Mouse (Mus musculus): ENCODE results near the gene Anks1b. TPM values are rescaled to one million over a fixed set of nuclear protein-coding genes. Genes with fewer than 3 reads are reported as not detected.

Gene Anks1b
- polyA plus RNA-seq, 1 experiment from 2014 or later, result 0.21 TPM

GRCm38 (mm10) chr10:90751889-90752288, 878.6 kb downstream of the Anks1b start:
- ATAC-seq (no peak), DNase-seq (ENCODE audit: low spot score) (no peak)
- Histone ChIP-seq H3K27me3 (replicated peaks; ENCODE audit: insufficient read depth, low read length) (no peaks in the 10 kb centered on the region), H3K36me3 (ENCODE audit: insufficient read depth, low read length) (no peaks in the 10 kb centered on the region), H3K4me3 (ENCODE audit: low read depth, low read length) (no peak overlapping the region), H3K9ac (replicated peaks; ENCODE audit: low read depth) (no peak overlapping the region), H3K4me1 (ENCODE audit: insufficient read depth, low read depth, low read length) (no peaks in the 10 kb centered on the region), H3K4me2 (replicated peaks; ENCODE audit: low read depth, low read length) (no peak overlapping the region), H3K9me3 (ENCODE audit: low read length) (no peaks in the 10 kb centered on the region), H3K27ac (ENCODE audit: low read length) (no peak overlapping the region)
- TF ChIP-seq CTCF (IDR thresholded peaks at IDR 0.05) (no peak), EP300 (IDR thresholded peaks at IDR 0.05) (no peak)
- 55% methylated on average over 5 of the region's 5 CpGs for WGBS

GRCm38 (mm10) chr10:90753106-90753505, 879.8 kb downstream of the Anks1b start:
- TF ChIP-seq CTCF (IDR thresholded peaks at IDR 0.05), result no peak
- no peak for TF ChIP-seq EP300 (IDR thresholded peaks at IDR 0.05)
- no peaks in the 10 kb centered on the region for H3K4me1 ChIP-seq (ENCODE audit: insufficient read depth, low read depth, low read length)
- H3K9ac ChIP-seq (replicated peaks; ENCODE audit: low read depth), result no peak overlapping the region
- H3K4me2 ChIP-seq (replicated peaks; ENCODE audit: low read depth, low read length), result no peak overlapping the region
- DNase-seq (ENCODE audit: low spot score), result no peak
- H3K36me3 ChIP-seq (ENCODE audit: insufficient read depth, low read length), result no peaks in the 10 kb centered on the region
- no peak overlapping the region for H3K4me3 ChIP-seq (ENCODE audit: low read depth, low read length)
- whole genome bisulfite sequencing, result 62% methylated on average over 9 of the region's 9 CpGs
- H3K27me3 ChIP-seq (replicated peaks; ENCODE audit: insufficient read depth, low read length), result no peaks in the 10 kb centered on the region
- H3K27ac ChIP-seq (ENCODE audit: low read length), result no peak overlapping the region
- no peaks in the 10 kb centered on the region for H3K9me3 ChIP-seq (ENCODE audit: low read length)
- no peak for ATAC-seq

- H3K27me3 ChIP-seq (replicated peaks; ENCODE audit: insufficient read depth, low read length), result no peaks in the 10 kb centered on the region
- H3K4me3 ChIP-seq (ENCODE audit: low read depth, low read length), result no peak overlapping the region
- DNase-seq (ENCODE audit: low spot score) (no peak), ATAC-seq (no peak)
- H3K4me1 ChIP-seq (ENCODE audit: insufficient read depth, low read depth, low read length), result no peaks in the 10 kb centered on the region
- no peak overlapping the region for H3K4me2 ChIP-seq (replicated peaks; ENCODE audit: low read depth, low read length)
- H3K9me3 ChIP-seq (ENCODE audit: low read length), result no peaks in the 10 kb centered on the region
- H3K36me3 ChIP-seq (ENCODE audit: insufficient read depth, low read length), result no peaks in the 10 kb centered on the region
- 78% methylated on average over 4 of the region's 4 CpGs for WGBS
- no peak overlapping the region for H3K27ac ChIP-seq (ENCODE audit: low read length)
- no peak overlapping the region for H3K9ac ChIP-seq (replicated peaks; ENCODE audit: low read depth)
- TF ChIP-seq CTCF (IDR thresholded peaks at IDR 0.05) (no peak), EP300 (IDR thresholded peaks at IDR 0.05) (no peak)
Observed at GRCm38 (mm10) chr10:90757773-90758172, 884.5 kb downstream of the Anks1b start.

GRCm38 (mm10) chr10:90759929-90760328, 886.6 kb downstream of the Anks1b start:
- Histone ChIP-seq H3K27ac (ENCODE audit: low read length) (no peak overlapping the region), H3K27me3 (replicated peaks; ENCODE audit: insufficient read depth, low read length) (no peaks in the 10 kb centered on the region), H3K4me2 (replicated peaks; ENCODE audit: low read depth, low read length) (no peak overlapping the region), H3K9me3 (ENCODE audit: low read length) (no peaks in the 10 kb centered on the region), H3K36me3 (ENCODE audit: insufficient read depth, low read length) (no peaks in the 10 kb centered on the region), H3K9ac (replicated peaks; ENCODE audit: low read depth) (no peak overlapping the region), H3K4me1 (ENCODE audit: insufficient read depth, low read depth, low read length) (no peaks in the 10 kb centered on the region), H3K4me3 (ENCODE audit: low read depth, low read length) (no peak overlapping the region)
- ATAC-seq, result no peak
- 67% methylated on average over 5 of the region's 5 CpGs for WGBS
- TF ChIP-seq CTCF (IDR thresholded peaks at IDR 0.05) (no peak), EP300 (IDR thresholded peaks at IDR 0.05) (no peak)
- DNase-seq (ENCODE audit: low spot score), result no peak

- no peaks in the 10 kb centered on the region for H3K9me3 ChIP-seq (ENCODE audit: low read length)
- H3K27me3 ChIP-seq (replicated peaks; ENCODE audit: insufficient read depth, low read length), result no peaks in the 10 kb centered on the region
- no peak overlapping the region for H3K4me2 ChIP-seq (replicated peaks; ENCODE audit: low read depth, low read length)
- no peak overlapping the region for H3K4me3 ChIP-seq (ENCODE audit: low read depth, low read length)
- no peak overlapping the region for H3K27ac ChIP-seq (ENCODE audit: low read length)
- DNase-seq (ENCODE audit: low spot score), result no peak
- WGBS, result 57% methylated on average over 3 of the region's 3 CpGs
- H3K9ac ChIP-seq (replicated peaks; ENCODE audit: low read depth), result no peak overlapping the region
- no peaks in the 10 kb centered on the region for H3K36me3 ChIP-seq (ENCODE audit: insufficient read depth, low read length)
- TF ChIP-seq CTCF (IDR thresholded peaks at IDR 0.05), result no peak
- no peak for TF ChIP-seq EP300 (IDR thresholded peaks at IDR 0.05)
- ATAC-seq, result no peak
- no peaks in the 10 kb centered on the region for H3K4me1 ChIP-seq (ENCODE audit: insufficient read depth, low read depth, low read length)
Observed at GRCm38 (mm10) chr10:90766261-90766660, 893.0 kb downstream of the Anks1b start.

DNA sequence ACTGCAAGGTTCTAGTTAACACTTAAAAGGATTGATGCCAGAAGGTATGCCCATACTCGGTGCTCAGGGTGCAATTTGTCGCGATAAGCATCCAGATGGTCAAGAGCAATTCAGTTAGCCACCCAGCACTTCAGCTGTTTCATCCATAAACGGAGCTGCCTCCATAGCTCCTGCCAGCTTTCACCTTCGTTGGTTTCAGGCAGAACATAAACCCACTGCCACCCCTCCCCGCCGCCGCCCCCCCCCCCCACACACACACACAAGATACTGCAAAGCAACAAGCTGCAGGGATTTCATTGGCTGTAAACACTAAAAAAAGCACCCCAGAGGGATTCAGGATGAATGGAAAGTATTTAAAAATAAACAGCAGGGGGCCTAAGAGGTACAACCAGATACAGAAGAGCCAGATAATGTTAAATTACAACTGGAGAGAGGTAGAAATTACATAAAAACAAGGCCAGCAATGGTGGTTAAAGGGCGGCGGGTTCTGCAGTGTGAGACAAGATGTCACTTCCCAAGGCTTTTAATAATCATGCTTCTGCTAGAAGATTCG, 897.2 kb downstream of the Anks1b start:
- no peaks in the 10 kb centered on the region for H3K4me1 ChIP-seq (ENCODE audit: insufficient read depth, low read depth, low read length)
- DNase-seq (ENCODE audit: low spot score), result no peak
- no peak overlapping the region for H3K9ac ChIP-seq (replicated peaks; ENCODE audit: low read depth)
- no peaks in the 10 kb centered on the region for H3K27me3 ChIP-seq (replicated peaks; ENCODE audit: insufficient read depth, low read length)
- no peak overlapping the region for H3K4me3 ChIP-seq (ENCODE audit: low read depth, low read length)
- WGBS, result 27% methylated on average over 11 of the region's 11 CpGs
- H3K36me3 ChIP-seq (ENCODE audit: insufficient read depth, low read length), result no peaks in the 10 kb centered on the region
- H3K4me2 ChIP-seq (replicated peaks; ENCODE audit: low read depth, low read length), result no peak overlapping the region
- no peak overlapping the region for H3K27ac ChIP-seq (ENCODE audit: low read length)
- no peaks in the 10 kb centered on the region for H3K9me3 ChIP-seq (ENCODE audit: low read length)
- TF ChIP-seq CTCF (IDR thresholded peaks at IDR 0.05) (no peak), EP300 (IDR thresholded peaks at IDR 0.05) (no peak)
- ATAC-seq, result no peak

DNA sequence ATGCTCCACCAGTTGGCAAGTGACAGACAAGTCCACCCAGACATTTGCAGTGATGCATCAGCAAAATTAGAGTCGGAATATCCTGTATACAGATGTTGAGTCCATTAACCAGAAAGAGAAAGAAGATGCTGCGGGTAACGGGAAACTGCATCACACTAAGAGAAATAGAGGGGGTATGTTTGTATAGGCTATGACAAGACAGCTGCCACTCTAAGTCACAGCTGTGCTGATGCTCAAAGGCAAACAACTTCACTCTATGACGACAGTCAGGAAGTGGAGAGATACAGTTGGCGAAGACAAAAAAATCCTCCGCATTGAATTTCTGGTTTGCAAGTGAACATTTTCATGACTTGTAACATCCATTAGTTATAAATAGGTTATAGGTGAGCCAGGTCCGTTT, 897.7 kb downstream of the Anks1b start:
- WGBS, result 47% methylated on average over 7 of the region's 7 CpGs

More for the DNA sequence above, 897.7 kb downstream of the Anks1b start:
- Histone ChIP-seq H3K4me2 (replicated peaks; ENCODE audit: low read depth, low read length) (no peak overlapping the region), H3K9ac (replicated peaks; ENCODE audit: low read depth) (no peak overlapping the region), H3K4me3 (ENCODE audit: low read depth, low read length) (no peak overlapping the region), H3K9me3 (ENCODE audit: low read length) (no peaks in the 10 kb centered on the region), H3K27me3 (replicated peaks; ENCODE audit: insufficient read depth, low read length) (no peaks in the 10 kb centered on the region), H3K36me3 (ENCODE audit: insufficient read depth, low read length) (no peaks in the 10 kb centered on the region), H3K27ac (ENCODE audit: low read length) (no peak overlapping the region), H3K4me1 (ENCODE audit: insufficient read depth, low read depth, low read length) (no peaks in the 10 kb centered on the region)
- no peak for DNase-seq (ENCODE audit: low spot score)
- ATAC-seq, result no peak
- TF ChIP-seq CTCF (IDR thresholded peaks at IDR 0.05) (no peak), EP300 (IDR thresholded peaks at IDR 0.05) (no peak)

All from lung, postnatal 0 days (tissue).